Mouse (Mus musculus): ENCODE results near the gene Speer4f1. TPM values are rescaled to one million over a fixed set of nuclear protein-coding genes. Genes with fewer than 3 reads are reported as not detected.
"Not testable (repeated sequence)": the region's sequence is repeated elsewhere in the genome, so short reads cannot be mapped to it uniquely, and the experiment has no call there.

Speer4f1 gene
- polyA plus RNA-seq, 1 experiment, result not detected

DNA sequence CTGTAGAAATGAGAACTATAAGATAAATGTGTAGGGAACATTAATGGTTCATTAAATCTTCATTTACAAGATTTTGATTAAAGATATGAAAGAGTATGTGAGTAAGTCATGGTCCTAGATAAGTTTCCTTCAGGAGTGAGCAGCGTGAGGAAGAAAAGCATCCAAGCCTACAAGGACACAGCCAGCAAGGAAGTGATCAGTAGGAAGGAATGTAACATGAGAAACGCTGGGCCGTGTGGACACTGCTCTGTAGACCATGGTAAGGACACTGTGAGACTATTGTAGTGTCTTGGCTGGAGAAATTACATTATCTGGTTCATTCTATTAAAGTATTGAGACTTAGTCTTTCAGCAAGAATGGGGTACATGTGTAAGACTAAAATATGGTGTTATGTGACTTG, 19.2 kb upstream of the Speer4f1 start:
- no peaks in the 10 kb centered on the region for H3K27me3 ChIP-seq (ENCODE audit: control insufficient read depth, insufficient read depth, low read length)
- no peak overlapping the region for H3K27ac ChIP-seq (ENCODE audit: control insufficient read depth, insufficient read depth, low read length)
- no peaks in the 10 kb centered on the region for H3K36me3 ChIP-seq (ENCODE audit: control insufficient read depth, insufficient read depth, low read length)
- WGBS, result 88% methylated on average over 3 of the region's 3 CpGs
- H3K4me1 ChIP-seq (replicated peaks; ENCODE audit: control insufficient read depth, insufficient read depth, low read length), result no peaks in the 10 kb centered on the region
- no peak for DNase-seq
- no peak overlapping the region for H3K4me3 ChIP-seq (ENCODE audit: control insufficient read depth, insufficient read depth, low read length)
- TF ChIP-seq CTCF (IDR thresholded peaks at IDR 0.05; ENCODE audit: borderline replicate concordance, control insufficient read depth, extremely low read depth, insufficient read depth, low read length, poor library complexity) (no peak), POLR2A (IDR thresholded peaks at IDR 0.05; ENCODE audit: control insufficient read depth, extremely low read depth, insufficient read depth, low read length, poor library complexity) (no peak)

DNA sequence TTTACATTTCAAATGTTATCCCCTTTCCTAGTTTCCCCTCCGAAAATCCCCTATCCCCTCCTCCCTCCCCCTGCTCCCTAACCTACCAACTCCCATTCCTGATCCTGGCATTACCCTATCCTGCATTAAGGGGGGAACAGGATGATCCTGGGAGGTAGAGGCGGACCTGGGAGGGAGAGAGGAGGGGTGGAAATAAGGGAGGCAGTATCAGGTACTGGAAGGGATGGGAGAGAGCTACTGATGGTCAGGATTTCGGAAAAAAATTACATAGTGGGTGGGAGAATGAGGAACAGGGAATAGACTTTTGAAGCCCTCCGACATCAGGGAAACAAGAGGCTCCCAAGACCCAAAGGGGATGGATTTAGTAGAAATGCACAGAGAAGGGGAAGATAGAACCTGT, 7.8 kb upstream of the Speer4f1 start:
- not testable (repeated sequence) for DNase-seq; H3K27ac ChIP-seq (ENCODE audit: control insufficient read depth, insufficient read depth, low read length); H3K4me1 ChIP-seq (replicated peaks; ENCODE audit: control insufficient read depth, insufficient read depth, low read length); H3K36me3 ChIP-seq (ENCODE audit: control insufficient read depth, insufficient read depth, low read length); H3K4me3 ChIP-seq (ENCODE audit: control insufficient read depth, insufficient read depth, low read length); H3K27me3 ChIP-seq (ENCODE audit: control insufficient read depth, insufficient read depth, low read length)
- 72% methylated on average over 4 of the region's 4 CpGs for WGBS

DNA sequence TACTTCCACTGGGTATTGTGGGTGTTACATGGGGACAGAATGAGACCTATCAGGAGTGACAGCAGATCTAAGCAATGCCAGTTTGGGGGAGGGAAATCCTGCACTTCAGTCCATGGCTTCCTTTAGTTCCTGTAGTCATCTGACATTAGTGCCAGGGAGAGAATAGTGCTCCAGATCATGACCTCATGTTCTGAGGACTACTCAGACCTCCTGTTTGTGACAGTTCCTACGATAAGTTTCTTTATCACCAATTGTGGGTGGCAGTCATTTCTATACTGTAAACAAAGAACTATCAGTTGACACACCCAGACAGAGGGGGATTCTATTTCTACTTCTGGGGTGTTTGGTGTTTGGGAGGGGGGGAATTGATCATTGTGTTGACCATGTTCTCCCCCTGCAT, 578 bp downstream of the Speer4f1 start:
- no peak overlapping the region for H3K27ac ChIP-seq (ENCODE audit: control insufficient read depth, insufficient read depth, low read length)
- H3K36me3 ChIP-seq (ENCODE audit: control insufficient read depth, insufficient read depth, low read length), result no peaks in the 10 kb centered on the region
- no peak overlapping the region for H3K4me3 ChIP-seq (ENCODE audit: control insufficient read depth, insufficient read depth, low read length)
- no peak for DNase-seq
- WGBS, result 87% methylated on average over 1 of the region's 1 CpGs
- H3K4me1 ChIP-seq (replicated peaks; ENCODE audit: control insufficient read depth, insufficient read depth, low read length), result no peaks in the 10 kb centered on the region
- TF ChIP-seq CTCF (IDR thresholded peaks at IDR 0.05; ENCODE audit: borderline replicate concordance, control insufficient read depth, extremely low read depth, insufficient read depth, low read length, poor library complexity) (no peak), POLR2A (IDR thresholded peaks at IDR 0.05; ENCODE audit: control insufficient read depth, extremely low read depth, insufficient read depth, low read length, poor library complexity) (no peak)
- no peaks in the 10 kb centered on the region for H3K27me3 ChIP-seq (ENCODE audit: control insufficient read depth, insufficient read depth, low read length)

DNA sequence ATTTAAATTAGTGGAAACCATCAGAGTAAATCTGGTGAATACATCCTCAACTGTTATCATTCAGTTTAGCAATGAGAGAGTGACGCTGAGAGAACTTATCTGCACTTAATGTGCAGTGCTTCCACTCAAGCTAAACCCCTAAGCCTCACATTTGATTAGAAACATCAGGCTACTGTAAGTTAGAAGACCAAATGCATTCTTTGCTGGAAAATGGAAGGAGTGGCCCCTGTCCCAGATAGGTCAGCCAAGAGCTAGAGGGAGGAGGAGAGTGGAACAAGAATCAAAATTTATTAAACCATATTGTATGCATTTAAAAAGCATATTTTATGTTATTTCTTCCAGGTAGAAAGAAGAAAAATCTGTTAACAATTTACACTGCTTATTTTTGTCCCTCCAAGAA, 14.0 kb downstream of the Speer4f1 start:
- no peaks in the 10 kb centered on the region for H3K27me3 ChIP-seq (ENCODE audit: control insufficient read depth, insufficient read depth, low read length)
- no peaks in the 10 kb centered on the region for H3K36me3 ChIP-seq (ENCODE audit: control insufficient read depth, insufficient read depth, low read length)
- WGBS, result 86% methylated on average over 1 of the region's 1 CpGs
- no peak overlapping the region for H3K4me3 ChIP-seq (ENCODE audit: control insufficient read depth, insufficient read depth, low read length)
- TF ChIP-seq CTCF (IDR thresholded peaks at IDR 0.05; ENCODE audit: borderline replicate concordance, control insufficient read depth, extremely low read depth, insufficient read depth, low read length, poor library complexity) (no peak), POLR2A (IDR thresholded peaks at IDR 0.05; ENCODE audit: control insufficient read depth, extremely low read depth, insufficient read depth, low read length, poor library complexity) (no peak)
- H3K4me1 ChIP-seq (replicated peaks; ENCODE audit: control insufficient read depth, insufficient read depth, low read length), result no peaks in the 10 kb centered on the region
- DNase-seq, result no peak
- no peak overlapping the region for H3K27ac ChIP-seq (ENCODE audit: control insufficient read depth, insufficient read depth, low read length)

DNA sequence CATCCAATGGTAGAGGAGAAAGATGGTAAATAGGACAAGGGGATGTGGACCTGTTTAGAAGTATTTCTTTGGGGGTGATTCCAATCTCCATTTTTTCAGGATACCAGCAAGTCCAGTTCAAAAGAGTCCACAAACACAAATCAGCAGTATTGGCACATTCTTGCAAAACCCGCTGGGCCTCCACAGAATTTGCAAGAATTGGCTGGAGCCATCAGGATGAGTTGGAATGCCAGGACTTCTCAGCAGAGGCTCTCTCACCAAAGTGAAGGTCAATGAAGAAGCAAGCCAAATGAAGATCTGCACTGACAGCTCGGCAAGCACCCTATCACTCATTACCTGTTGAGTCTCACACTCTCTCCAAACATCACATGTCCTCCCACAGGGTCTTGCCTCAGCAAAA, 19.7 kb downstream of the Speer4f1 start:
- DNase-seq, result no peak
- Histone ChIP-seq H3K27me3 (ENCODE audit: control insufficient read depth, insufficient read depth, low read length) (no peaks in the 10 kb centered on the region), H3K36me3 (ENCODE audit: control insufficient read depth, insufficient read depth, low read length) (no peaks in the 10 kb centered on the region), H3K4me3 (ENCODE audit: control insufficient read depth, insufficient read depth, low read length) (no peak overlapping the region), H3K4me1 (replicated peaks; ENCODE audit: control insufficient read depth, insufficient read depth, low read length) (no peaks in the 10 kb centered on the region), H3K27ac (ENCODE audit: control insufficient read depth, insufficient read depth, low read length) (no peak overlapping the region)
- 89% methylated on average over 2 of the region's 2 CpGs for WGBS
- no peak for TF ChIP-seq CTCF (IDR thresholded peaks at IDR 0.05; ENCODE audit: borderline replicate concordance, control insufficient read depth, extremely low read depth, insufficient read depth, low read length, poor library complexity)
- TF ChIP-seq POLR2A (IDR thresholded peaks at IDR 0.05; ENCODE audit: control insufficient read depth, extremely low read depth, insufficient read depth, low read length, poor library complexity), result no peak

DNA sequence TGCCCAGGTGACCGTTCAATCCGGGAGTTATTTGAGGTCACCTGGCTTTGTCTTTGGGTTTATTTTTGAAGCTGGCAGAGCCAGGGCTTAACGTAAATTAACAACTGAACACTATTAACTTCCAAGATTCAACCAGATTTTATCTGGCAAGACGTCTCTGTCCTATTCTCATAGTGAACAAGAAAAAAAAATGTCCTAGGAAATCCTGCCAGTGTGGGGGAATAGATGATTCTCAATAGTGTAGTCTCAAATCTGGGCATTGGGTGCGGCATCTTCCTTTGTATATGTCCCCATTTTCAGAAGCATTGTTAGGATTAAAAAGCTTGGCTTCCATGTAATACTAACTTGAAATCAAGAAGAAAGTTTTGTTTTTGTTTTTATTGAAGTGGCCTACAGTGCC, 20.8 kb downstream of the Speer4f1 start:
- no peak for DNase-seq
- 95% methylated on average over 5 of the region's 5 CpGs for WGBS
- H3K4me1 ChIP-seq (replicated peaks; ENCODE audit: control insufficient read depth, insufficient read depth, low read length), result no peaks in the 10 kb centered on the region
- H3K27ac ChIP-seq (ENCODE audit: control insufficient read depth, insufficient read depth, low read length), result no peak overlapping the region
- H3K27me3 ChIP-seq (ENCODE audit: control insufficient read depth, insufficient read depth, low read length), result no peaks in the 10 kb centered on the region
- no peaks in the 10 kb centered on the region for H3K36me3 ChIP-seq (ENCODE audit: control insufficient read depth, insufficient read depth, low read length)
- no peak overlapping the region for H3K4me3 ChIP-seq (ENCODE audit: control insufficient read depth, insufficient read depth, low read length)
- no peak for TF ChIP-seq POLR2A (IDR thresholded peaks at IDR 0.05; ENCODE audit: control insufficient read depth, extremely low read depth, insufficient read depth, low read length, poor library complexity)
- TF ChIP-seq CTCF (IDR thresholded peaks at IDR 0.05; ENCODE audit: borderline replicate concordance, control insufficient read depth, extremely low read depth, insufficient read depth, low read length, poor library complexity), result no peak

DNA sequence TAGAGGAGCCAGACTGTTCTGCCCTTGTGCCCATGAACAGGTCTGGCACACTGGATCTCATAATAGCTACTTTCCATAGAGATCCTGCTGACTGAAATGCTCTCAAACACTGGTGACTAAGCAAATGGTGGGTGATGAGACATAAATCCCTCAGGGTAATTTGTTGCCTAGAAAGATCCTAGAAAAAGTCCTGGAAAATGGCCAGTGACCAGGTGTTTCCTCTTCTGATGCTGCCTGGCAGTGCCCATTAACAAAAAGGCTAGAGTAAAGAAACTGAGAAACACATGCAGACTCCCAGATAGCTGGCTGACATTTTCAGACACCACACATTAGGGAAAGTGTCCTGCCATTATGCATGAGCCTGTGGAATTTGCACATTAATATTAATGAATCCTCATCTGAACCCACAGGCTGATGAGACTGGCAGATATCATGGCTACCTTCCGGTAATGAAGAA, 24.0 kb downstream of the Speer4f1 start:
- WGBS, result 93% methylated on average over 1 of the region's 1 CpGs
- H3K4me3 ChIP-seq (ENCODE audit: control insufficient read depth, insufficient read depth, low read length), result no peak overlapping the region
- no peak overlapping the region for H3K27ac ChIP-seq (ENCODE audit: control insufficient read depth, insufficient read depth, low read length)
- TF ChIP-seq CTCF (IDR thresholded peaks at IDR 0.05; ENCODE audit: borderline replicate concordance, control insufficient read depth, extremely low read depth, insufficient read depth, low read length, poor library complexity) (no peak), POLR2A (IDR thresholded peaks at IDR 0.05; ENCODE audit: control insufficient read depth, extremely low read depth, insufficient read depth, low read length, poor library complexity) (no peak)
- no peak for DNase-seq
- no peaks in the 10 kb centered on the region for H3K27me3 ChIP-seq (ENCODE audit: control insufficient read depth, insufficient read depth, low read length)
- H3K4me1 ChIP-seq (replicated peaks; ENCODE audit: control insufficient read depth, insufficient read depth, low read length), result no peaks in the 10 kb centered on the region
- H3K36me3 ChIP-seq (ENCODE audit: control insufficient read depth, insufficient read depth, low read length), result no peaks in the 10 kb centered on the region

Data from thymus, adult 2 months (tissue).